Mouse (Mus musculus) CH12.LX (cell line): ENCODE data around the gene Smad6. TPM values are rescaled to one million over a fixed set of nuclear protein-coding genes. Genes with fewer than 3 reads are reported as not detected.

Source experiments
- DNase-seq: peaks from one replicate; pipeline ENCODE4 v3.0.0-alpha.2; 2013; ENCODE audit errors: extremely low read depth
- H3K27ac ChIP-seq: 2 replicates; pipeline ENCODE4 v1.5.1; 2012; ENCODE audit warnings: low read depth, mild to moderate bottlenecking, control low read depth, moderate library complexity; ENCODE audit not compliant: insufficient read depth
- H3K27me3 ChIP-seq: replicated peaks from 2 replicates; pipeline ENCODE3; 2012; ENCODE audit warnings: inconsistent platforms
- H3K36me3 ChIP-seq, 2 experiments: replicated peaks in 1 of 2; 2 replicates each; pipeline versions ENCODE3 to v1.6.1; 2012; ENCODE audit warnings: inconsistent platforms in 1 of 2, low read length in 1 of 2, mild to moderate bottlenecking in 1 of 2, mixed read lengths in 1 of 2, moderate library complexity in 1 of 2; ENCODE audit not compliant: control insufficient read depth in 1 of 2, insufficient read depth in 1 of 2
- H3K4me1 ChIP-seq, 2 experiments: 2 replicates each; pipeline ENCODE4 v1.6.1; 2012; ENCODE audit warnings: inconsistent platforms in 1 of 2, moderate library complexity in 1 of 2; ENCODE audit not compliant: insufficient read depth in 2 of 2, control insufficient read depth in 1 of 2
- H3K4me2 ChIP-seq: 2 replicates; pipeline ENCODE4 v1.6.1; 2012; ENCODE audit warnings: low read depth, mild to moderate bottlenecking, control low read depth; ENCODE audit not compliant: poor library complexity, insufficient read depth, severe bottlenecking
- H3K4me3 ChIP-seq, 3 experiments: fragments of 150-350 bp in 1 of 3; sonication (generic) in 1 of 3; replicated peaks in 1 of 3; 2 replicates each; pipeline versions ENCODE3 to v1.5.1; 2011 to 2012; ENCODE audit warnings: low read depth in 2 of 3, low read length in 2 of 3, mild to moderate bottlenecking in 2 of 3, moderate library complexity in 2 of 3, control low read depth in 1 of 3, improper control_type of control experiment in 1 of 3, inconsistent platforms in 1 of 3, mixed read lengths in 1 of 3; ENCODE audit not compliant: poor library complexity in 1 of 3
- H3K79me2 ChIP-seq: replicated peaks from 2 replicates; pipeline ENCODE4 v1.6.1; 2012; ENCODE audit warnings: mild to moderate bottlenecking, moderate library complexity; ENCODE audit not compliant: control insufficient read depth, poor library complexity, insufficient read depth, severe bottlenecking; ENCODE audit errors: extremely low read depth
- H3K9ac ChIP-seq: 2 replicates; pipeline ENCODE4 v1.6.1; 2012; ENCODE audit warnings: low read depth, mild to moderate bottlenecking, control low read depth, moderate library complexity; ENCODE audit not compliant: insufficient read depth
- H3K9me3 ChIP-seq: replicated peaks from 2 replicates; pipeline ENCODE3; 2012; ENCODE audit warnings: low read length, inconsistent platforms, mixed read lengths
- BHLHE40 ChIP-seq: IDR thresholded peaks from 2 replicates; pipeline ENCODE4 v1.6.1; 2011; ENCODE audit warnings: mild to moderate bottlenecking, low read depth, low read length, improper control_type of control experiment
- E2F4 ChIP-seq: IDR thresholded peaks from 2 replicates; pipeline ENCODE4 v1.6.1; 2011; ENCODE audit warnings: low read depth, low read length, improper control_type of control experiment; ENCODE audit not compliant: insufficient replicate concordance
- EP300 ChIP-seq: IDR thresholded peaks from 2 replicates; pipeline ENCODE4 v1.6.1; 2011; ENCODE audit warnings: low read length, improper control_type of control experiment
- ETS1 ChIP-seq: conservative IDR thresholded peaks from 2 replicates; pipeline ENCODE4 v1.6.1; 2012; ENCODE audit warnings: low read depth, mild to moderate bottlenecking, inconsistent platforms, low read length, improper control_type of control experiment, moderate library complexity
- IRF4 ChIP-seq: IDR thresholded peaks from 2 replicates; pipeline ENCODE4 v1.6.1; 2014; ENCODE audit warnings: low read depth, mild to moderate bottlenecking, inconsistent platforms, low read length, improper control_type of control experiment
- JUND ChIP-seq: conservative IDR thresholded peaks from 2 replicates; pipeline ENCODE4 v1.6.1; 2011; ENCODE audit warnings: low read depth, low read length, improper control_type of control experiment
- MAFK ChIP-seq: IDR thresholded peaks from 2 replicates; pipeline ENCODE4 v1.6.1; 2011; ENCODE audit warnings: low read length, improper control_type of control experiment; ENCODE audit not compliant: insufficient replicate concordance
- MAX ChIP-seq: IDR thresholded peaks from 2 replicates; pipeline ENCODE4 v1.6.1; 2011; ENCODE audit warnings: low read length, improper control_type of control experiment
- MAZ ChIP-seq: IDR thresholded peaks from 2 replicates; pipeline ENCODE4 v1.6.1; 2012; ENCODE audit warnings: low read depth, mild to moderate bottlenecking, inconsistent platforms, low read length, improper control_type of control experiment, moderate library complexity
- MYC ChIP-seq: IDR thresholded peaks from 2 replicates; pipeline ENCODE4 v1.6.1; 2011; ENCODE audit warnings: low read depth, mild to moderate bottlenecking, improper control_type of control experiment, low read length
- NRF1 ChIP-seq: IDR thresholded peaks from 2 replicates; pipeline ENCODE4 v1.6.1; 2014; ENCODE audit warnings: low read depth, mild to moderate bottlenecking, inconsistent platforms, low read length, improper control_type of control experiment, moderate library complexity
- POLR2A ChIP-seq: IDR thresholded peaks from 2 replicates; pipeline ENCODE4 v1.6.1; 2011; ENCODE audit warnings: low read depth, mild to moderate bottlenecking, improper control_type of control experiment, low read length
- POLR2AphosphoS2 ChIP-seq: IDR thresholded peaks from 2 replicates; pipeline ENCODE4 v1.6.1; 2011; ENCODE audit warnings: low read depth, low read length, improper control_type of control experiment
- RCOR1 ChIP-seq: conservative IDR thresholded peaks from 2 replicates; pipeline ENCODE4 v1.6.1; 2012; ENCODE audit warnings: low read depth, mild to moderate bottlenecking, inconsistent platforms, low read length, improper control_type of control experiment
- SMC3 ChIP-seq: IDR thresholded peaks from 2 replicates; pipeline ENCODE4 v1.6.1; 2011; ENCODE audit warnings: low read depth, low read length, improper control_type of control experiment
- TBP ChIP-seq: conservative IDR thresholded peaks from 2 replicates; pipeline ENCODE4 v1.6.1; 2011; ENCODE audit warnings: low read depth, low read length, improper control_type of control experiment
- TCF12 ChIP-seq: IDR thresholded peaks from 2 replicates; pipeline ENCODE4 v1.6.1; 2014; ENCODE audit warnings: low read depth, mild to moderate bottlenecking, inconsistent platforms, low read length, improper control_type of control experiment
- UBTF ChIP-seq: IDR thresholded peaks from 2 replicates; pipeline ENCODE4 v1.6.1; 2012; ENCODE audit warnings: low read depth, mild to moderate bottlenecking, inconsistent platforms, low read length, improper control_type of control experiment, moderate library complexity
- USF1 ChIP-seq: IDR thresholded peaks from 2 replicates; pipeline ENCODE4 v1.6.1; 2014; ENCODE audit warnings: low read depth, mild to moderate bottlenecking, inconsistent platforms, low read length, improper control_type of control experiment
- dilution Hi-C: fragments of 300-500 bp; cut with MboI; formaldehyde crosslinking; loops from 2 replicates; pipeline ENCODE4 v1.14.3; 2020; ENCODE audit warnings: low sequenced_read_pairs; ENCODE audit not compliant: extremely low pct_unique_long_range_greater_than_20kb, extremely low pct_ligation_motif_present
- in situ Hi-C: fragments of 300-500 bp; cut with MboI; formaldehyde crosslinking; loops from 3 replicates; pipeline ENCODE4 v1.14.3; 2019; ENCODE audit warnings: low sequenced_read_pairs, low pct_ligation_motif_present, low pct_unique_long_range_greater_than_20kb, mixed read lengths
- polyA plus RNA-seq: library from polyadenylated mRNA; unstranded; fragments of >175 nt; gene quantifications from 2 replicates; pipeline ENCODE4 v1.2.1, GENCODE M21; 2012; ENCODE audit warnings: low read depth; ENCODE audit not compliant: insufficient read length
- total RNA-seq, 2 experiments: library from RNA; depleted of rRNA; stranded (reverse); fragments of 300-350 nt in 1 of 2; fragments of >200 nt in 1 of 2; gene quantifications; 2 replicates each; pipeline ENCODE4 v1.2.3; 2012 to 2014

Gene Smad6
- total and polyA plus RNA-seq, 3 experiments = not detected

- no peak overlapping the region for H3K9ac ChIP-seq
- no peak for TF ChIP-seq E2F4
- no peak for TF ChIP-seq EP300
- no peak for TF ChIP-seq POLR2A
- TF ChIP-seq RCOR1 = no peak
- no peak for TF ChIP-seq MAFK
- TF ChIP-seq JUND = no peak
- no peak for TF ChIP-seq POLR2AphosphoS2
- no peak for TF ChIP-seq SMC3
- no peak for TF ChIP-seq NRF1
- H3K36me3 ChIP-seq = no peaks in the 10 kb centered on the region
- dilution Hi-C loops = no loop called here
- in situ Hi-C loops = no loop called here
- H3K27me3 ChIP-seq = peaks cover 5% of the 10 kb centered on the region
- no peak for DNase-seq
- H3K9me3 ChIP-seq = no peaks in the 10 kb centered on the region
- no peak overlapping the region for H3K4me2 ChIP-seq
- no peak overlapping the region for H3K27ac ChIP-seq
- no peaks in the 10 kb centered on the region for H3K79me2 ChIP-seq
- no peak overlapping the region for H3K4me3 ChIP-seq
- peaks cover 0 to 7% of the 10 kb centered on the region in 2 experiments; a peak in 2 of 4 replicates for H3K4me1 ChIP-seq
These were observed 94.4 kb downstream of the Smad6 start for GRCm38 (mm10) chr9:63927340-63928049.

GRCm38 (mm10) chr9:63926377-63926776 lies 95.5 kb downstream of the Smad6 start:
- dilution Hi-C loops = no loop called here
- TF ChIP-seq IRF4 (no peak), MAX (no peak), SMC3 (no peak), ETS1 (no peak), E2F4 (no peak), TCF12 (no peak), MYC (no peak), MAZ (no peak), MAFK (no peak), UBTF (no peak), TBP (no peak), JUND (no peak), BHLHE40 (no peak), USF1 (no peak)

More at GRCm38 (mm10) chr9:63926377-63926776, 95.5 kb downstream of the Smad6 start:
- Histone ChIP-seq H3K4me1 (peaks cover 0 to 7% of the 10 kb centered on the region in 2 experiments; a peak in 1 of 4 replicates), H3K27me3 (peaks cover 6% of the 10 kb centered on the region), H3K9me3 (no peaks in the 10 kb centered on the region), H3K79me2 (no peaks in the 10 kb centered on the region), H3K27ac (no peak overlapping the region), H3K4me3 (no peak overlapping the region), H3K36me3 (no peaks in the 10 kb centered on the region), H3K9ac (no peak overlapping the region), H3K4me2 (no peak overlapping the region)
- no peak for DNase-seq
- in situ Hi-C loops = no loop called here
